Mouse (Mus musculus) splenic B cell, adult 2 months (primary cell): ENCODE measurements at regions not wholly inside any gene's neighbourhood (a gene's known extent, or its start where the extent isn't known, plus 50 kb on each side); places are given as distances from the start of the nearest gene placed in this dataset.

ENCODE experiments used
- DNase-seq: peaks from one replicate; pipeline ENCODE4 v3.0.0-alpha.2; 2011; ENCODE audit warnings: low read depth, low spot score
- H3K27me3 ChIP-seq: 2 replicates; pipeline ENCODE4 v1.6.1; 2012; ENCODE audit warnings: mild to moderate bottlenecking, low read length, moderate library complexity, mixed read lengths; ENCODE audit not compliant: control insufficient read depth, poor library complexity, insufficient read depth, severe bottlenecking
- H3K36me3 ChIP-seq: 2 replicates; pipeline ENCODE4 v1.6.1; 2012; ENCODE audit warnings: mild to moderate bottlenecking, low read length, moderate library complexity, mixed read lengths; ENCODE audit not compliant: control insufficient read depth, poor library complexity, insufficient read depth, severe bottlenecking

- no peak for DNase-seq
- no peaks in the 10 kb centered on the region for H3K36me3 ChIP-seq
- H3K27me3 ChIP-seq, result no peaks in the 10 kb centered on the region
Measured at GRCm38 (mm10) chr5:118444538-118445251, 115.8 kb upstream of the Med13l start.

- no peaks in the 10 kb centered on the region for H3K36me3 ChIP-seq
- DNase-seq, result no peak
- H3K27me3 ChIP-seq, result no peaks in the 10 kb centered on the region
Measured at GRCm38 (mm10) chr5:118445252-118445987, 115.1 kb upstream of the Med13l start.

DNA sequence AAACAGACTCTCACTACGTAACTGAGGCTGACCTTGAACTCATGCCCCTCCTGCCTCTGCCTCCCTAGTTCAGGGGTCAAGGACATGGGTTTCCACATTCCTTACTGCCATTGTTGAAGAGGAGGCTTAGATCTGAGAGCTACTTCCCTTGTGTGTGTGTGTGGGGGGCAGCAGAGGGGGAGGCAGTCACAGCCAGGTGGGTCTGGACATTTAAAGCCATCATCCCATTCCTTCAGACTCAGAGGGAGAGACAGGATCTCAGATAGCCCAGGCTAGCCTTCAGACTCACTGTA is 114.5 kb upstream of the Med13l start:
- no peak for DNase-seq
- no peaks in the 10 kb centered on the region for H3K36me3 ChIP-seq
- H3K27me3 ChIP-seq, result no peaks in the 10 kb centered on the region

- DNase-seq, result no peak
Measured at GRCm38 (mm10) chr5:118446878-118447277, 113.6 kb upstream of the Med13l start.

DNA sequence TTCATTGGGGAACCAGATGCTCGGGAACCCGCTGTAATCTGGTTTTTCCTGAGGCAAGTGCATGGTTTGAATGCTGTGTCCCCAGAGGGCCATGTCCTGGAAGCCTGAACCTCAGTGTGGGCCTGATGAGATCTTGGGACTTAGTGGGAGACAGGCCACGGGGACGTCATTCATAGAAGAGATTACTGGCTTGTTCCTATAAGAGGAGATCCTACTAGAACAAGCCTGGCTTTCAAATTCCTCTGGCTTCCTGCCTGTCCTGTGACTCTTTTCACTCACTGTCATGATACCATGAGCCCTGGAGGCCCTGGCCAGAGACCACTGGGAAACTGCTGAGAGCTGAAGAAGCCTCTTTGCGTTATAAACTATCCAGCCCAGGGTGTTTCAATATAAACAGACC is 113.1 kb upstream of the Med13l start:
- H3K36me3 ChIP-seq, result no peaks in the 10 kb centered on the region
- no peaks in the 10 kb centered on the region for H3K27me3 ChIP-seq
- DNase-seq, result no peak

More at GRCm38 (mm10) chr5:118446878-118447277, 113.6 kb upstream of the Med13l start:
- H3K36me3 ChIP-seq, result no peaks in the 10 kb centered on the region
- no peaks in the 10 kb centered on the region for H3K27me3 ChIP-seq

- DNase-seq, result no peak
- no peaks in the 10 kb centered on the region for H3K36me3 ChIP-seq
- no peaks in the 10 kb centered on the region for H3K27me3 ChIP-seq
Measured at GRCm38 (mm10) chr5:118448884-118449515, 111.5 kb upstream of the Med13l start.

DNA sequence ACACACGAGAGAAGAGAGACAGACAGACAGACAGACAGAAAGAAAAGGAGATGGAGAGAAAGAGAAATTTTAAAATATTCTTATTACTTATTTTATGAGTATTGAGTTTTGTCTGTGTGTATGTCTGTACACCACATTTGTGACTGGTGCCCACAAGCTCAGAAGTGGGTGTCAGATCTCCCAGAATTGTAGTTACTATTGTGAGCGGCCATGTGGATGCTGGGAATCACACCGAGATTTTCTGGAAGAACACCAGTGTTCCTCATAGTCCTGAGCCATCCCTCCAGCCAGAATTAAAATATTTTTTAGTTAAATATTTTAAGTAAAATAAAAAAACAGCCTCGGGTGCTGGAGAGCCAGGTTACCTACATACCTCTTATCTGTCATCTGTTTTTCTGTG is 110.6 kb upstream of the Med13l start:
- H3K36me3 ChIP-seq, result no peaks in the 10 kb centered on the region
- DNase-seq, result no peak
- no peaks in the 10 kb centered on the region for H3K27me3 ChIP-seq

DNA sequence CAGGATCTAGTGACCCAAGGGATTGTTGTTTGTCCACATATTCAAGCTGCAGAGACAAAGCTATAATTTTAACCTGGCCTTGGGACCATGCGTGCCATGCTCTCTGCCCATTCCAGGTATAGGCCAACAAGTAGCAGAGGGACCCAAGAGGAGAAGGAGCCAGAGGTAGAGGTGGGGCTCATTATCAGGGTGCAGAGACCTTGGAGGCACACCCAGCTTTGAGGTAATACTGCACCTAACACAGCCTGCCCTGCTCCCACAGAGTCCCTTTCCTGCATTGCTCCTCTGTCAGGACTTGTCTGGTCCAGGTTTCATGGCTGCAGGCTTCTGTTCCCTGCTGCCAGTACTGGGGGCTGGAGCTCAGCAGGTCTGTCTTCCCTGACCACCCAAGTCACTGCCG is 108.4 kb upstream of the Med13l start:
- no peak for DNase-seq
- no peaks in the 10 kb centered on the region for H3K27me3 ChIP-seq
- no peaks in the 10 kb centered on the region for H3K36me3 ChIP-seq

GRCm38 (mm10) chr5:118454096-118454495 is 106.4 kb upstream of the Med13l start:
- Histone ChIP-seq H3K27me3 (no peaks in the 10 kb centered on the region), H3K36me3 (no peaks in the 10 kb centered on the region)
- no peak for DNase-seq

DNA sequence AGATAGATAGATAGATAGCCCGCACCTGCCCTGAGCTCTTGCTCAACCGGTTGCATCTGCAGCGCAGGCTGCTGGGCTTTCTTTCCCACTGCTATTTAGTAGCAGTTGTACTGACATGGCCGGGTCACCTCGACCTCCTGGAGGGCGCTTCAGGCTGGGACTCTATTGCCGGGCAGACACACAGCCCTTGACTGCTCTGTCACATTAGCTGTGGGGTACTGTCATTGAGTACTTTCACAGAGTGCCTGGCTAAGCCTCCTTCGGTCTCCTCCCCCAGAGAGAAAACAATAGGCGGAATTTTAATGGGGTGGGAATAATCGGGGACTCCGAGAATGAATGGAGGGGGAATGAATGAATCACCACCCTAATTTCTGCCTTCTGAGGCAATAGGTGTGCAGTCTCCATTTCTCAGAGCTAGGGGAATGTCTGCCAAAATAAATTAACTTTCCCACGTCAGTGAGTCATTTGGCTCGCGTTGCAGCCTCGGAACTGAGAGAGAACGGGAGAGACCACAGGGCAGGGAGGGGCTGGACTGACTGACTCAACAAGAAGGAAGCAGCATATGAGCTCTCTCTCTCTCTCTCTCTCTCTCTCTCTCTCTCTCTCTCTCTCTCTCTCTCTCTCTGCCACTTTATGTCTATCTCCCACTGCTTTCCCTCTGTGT is 101.6 kb upstream of the Med13l start:
- DNase-seq, result no peak
- Histone ChIP-seq H3K36me3 (no peaks in the 10 kb centered on the region), H3K27me3 (no peaks in the 10 kb centered on the region)

DNA sequence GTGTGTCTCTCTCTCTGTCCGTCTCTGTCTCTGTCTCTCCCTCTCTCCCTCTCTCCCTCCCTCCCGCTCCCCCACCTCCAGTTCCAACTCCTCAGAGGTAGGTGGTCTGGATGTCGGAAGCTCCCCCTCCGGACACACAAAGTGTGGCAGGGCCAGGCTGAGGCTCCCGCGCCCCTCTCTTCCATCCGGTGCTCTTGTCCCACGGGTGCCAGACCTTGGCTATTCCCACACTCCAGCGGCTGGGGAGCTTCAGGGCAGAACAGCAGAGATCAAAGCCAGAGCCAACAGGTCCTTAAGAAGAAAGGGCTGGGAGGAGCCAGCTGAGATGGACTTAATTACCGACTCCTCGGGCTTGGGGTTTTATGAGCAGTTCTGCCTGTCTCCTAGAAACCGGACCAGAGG is 101.1 kb upstream of the Med13l start:
- H3K27me3 ChIP-seq, result no peaks in the 10 kb centered on the region
- no peaks in the 10 kb centered on the region for H3K36me3 ChIP-seq
- DNase-seq, result no peak

- no peaks in the 10 kb centered on the region for H3K36me3 ChIP-seq
- H3K27me3 ChIP-seq, result no peaks in the 10 kb centered on the region
- no peak for DNase-seq
Measured at GRCm38 (mm10) chr5:118461967-118462366, 98.5 kb upstream of the Med13l start.

DNA sequence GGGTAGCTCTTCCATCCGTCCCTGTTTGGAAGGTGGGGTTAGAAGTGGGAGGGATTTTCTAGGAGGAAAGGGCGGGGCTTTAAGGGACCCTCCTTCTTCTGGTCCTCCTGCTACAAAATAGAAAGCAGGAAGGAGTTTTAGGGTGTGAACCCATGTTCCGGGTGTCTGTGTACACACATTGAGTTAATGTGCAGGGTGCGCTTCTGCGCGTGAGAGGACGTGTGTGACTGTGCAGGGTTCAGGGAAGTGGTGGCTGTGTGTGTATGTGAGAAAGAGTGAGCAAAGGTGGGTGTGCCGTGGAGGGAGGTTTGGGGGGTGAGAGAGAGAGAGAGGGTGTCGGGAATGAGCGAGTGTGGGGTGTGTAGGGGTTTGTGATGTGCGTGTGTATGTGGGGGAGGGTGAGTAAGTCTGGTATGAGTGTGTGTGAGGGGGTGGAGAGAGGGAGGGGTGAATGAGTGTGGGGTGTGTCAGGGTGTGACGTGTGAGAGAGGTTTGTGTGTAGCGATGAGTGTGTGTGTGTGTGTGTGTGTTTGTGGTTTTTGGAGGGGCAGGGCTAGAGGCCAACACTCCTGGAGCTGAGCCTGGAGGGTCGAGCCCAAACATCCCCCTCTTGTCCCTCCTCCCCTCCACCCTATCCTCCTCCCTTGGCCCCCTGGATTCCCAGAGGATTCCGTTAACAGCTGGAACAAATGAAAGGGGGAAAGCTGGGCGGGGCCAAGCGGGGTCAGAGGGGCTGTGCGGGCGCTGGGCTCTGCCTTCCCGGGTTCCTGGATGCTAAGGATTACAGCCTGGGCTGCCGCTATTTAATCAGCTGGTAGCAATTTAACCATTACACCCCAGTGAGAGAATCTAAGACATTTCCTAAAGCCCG is 95.3 kb upstream of the Med13l start:
- H3K36me3 ChIP-seq, result no peaks in the 10 kb centered on the region
- no peaks in the 10 kb centered on the region for H3K27me3 ChIP-seq
- peak; percentile 74 for DNase-seq

- DNase-seq, result peak; percentile 84
- H3K27me3 ChIP-seq, result no peaks in the 10 kb centered on the region
- no peaks in the 10 kb centered on the region for H3K36me3 ChIP-seq
Measured at GRCm38 (mm10) chr5:118465991-118466750, 94.3 kb upstream of the Med13l start.
